Mouse (Mus musculus): ENCODE measurements around the gene Slc9a5. TPM values are rescaled to one million over a fixed set of nuclear protein-coding genes. Genes with fewer than 3 reads are reported as not detected.

The Slc9a5 gene
- total RNA-seq, 2 experiments from 2014 or later, result 4.0 to 4.2 TPM

DNA sequence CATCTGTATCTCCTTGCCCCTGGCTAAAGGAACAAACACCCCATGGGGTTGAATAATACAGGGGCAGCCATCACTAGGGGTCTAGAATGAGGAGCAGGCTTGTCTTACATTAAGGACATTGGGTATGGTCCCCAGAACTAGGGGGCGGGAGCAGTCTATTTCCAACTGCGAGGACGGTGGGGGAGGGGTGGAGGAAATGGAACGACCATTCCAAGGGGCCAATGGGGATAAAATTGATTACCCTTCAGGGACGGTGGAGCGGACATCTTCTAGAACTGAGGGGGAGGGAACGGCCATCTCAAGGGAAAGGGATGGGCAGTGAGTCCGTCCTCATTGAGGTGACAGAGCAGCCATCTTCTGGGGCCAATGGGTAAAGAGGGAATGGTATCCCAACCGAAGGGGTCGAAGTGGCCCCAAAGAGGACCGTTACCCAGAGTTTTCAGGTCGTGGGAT, 23.0 kb upstream of the Slc9a5 start:
- no peak for DNase-seq (ENCODE audit: low spot score in 2 of 2)

GRCm38 (mm10) chr8:105326141-105326672, 22.4 kb upstream of the Slc9a5 start, which contains the start of the genes Lrrc29 and Tmem208:
Gene Lrrc29, minus strand, starts transcription at chr8:105326278.
Gene Tmem208, plus strand, starts transcription at chr8:105326354.
- DNase-seq (ENCODE audit: low spot score in 2 of 2), result peak; percentile 94 to 98

- DNase-seq (ENCODE audit: low spot score in 2 of 2), result no peak
Observed at GRCm38 (mm10) chr8:105326968-105327367, 21.7 kb upstream of the Slc9a5 start.

DNA sequence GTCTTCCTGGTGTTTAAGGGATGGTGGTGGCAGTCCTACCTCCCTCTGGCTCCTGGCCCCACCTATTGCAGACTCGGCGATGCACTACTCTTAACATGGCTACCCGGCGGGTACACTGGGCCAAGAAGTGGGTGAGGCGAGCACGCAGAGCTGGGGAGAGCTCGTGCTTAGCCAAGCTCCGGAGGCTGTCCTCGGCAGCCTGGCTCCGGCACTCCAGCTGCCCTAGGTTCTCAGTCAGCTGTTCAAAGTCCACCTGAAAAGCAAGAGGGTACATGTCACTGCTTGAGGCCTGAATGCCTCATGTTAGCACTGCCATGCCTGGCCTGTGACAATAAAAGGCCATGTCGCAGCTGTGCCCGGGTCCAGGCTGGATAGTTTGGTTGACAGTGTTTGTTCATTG, 18.3 kb upstream of the Slc9a5 start:
- no peak for DNase-seq (ENCODE audit: low spot score in 2 of 2)

DNA sequence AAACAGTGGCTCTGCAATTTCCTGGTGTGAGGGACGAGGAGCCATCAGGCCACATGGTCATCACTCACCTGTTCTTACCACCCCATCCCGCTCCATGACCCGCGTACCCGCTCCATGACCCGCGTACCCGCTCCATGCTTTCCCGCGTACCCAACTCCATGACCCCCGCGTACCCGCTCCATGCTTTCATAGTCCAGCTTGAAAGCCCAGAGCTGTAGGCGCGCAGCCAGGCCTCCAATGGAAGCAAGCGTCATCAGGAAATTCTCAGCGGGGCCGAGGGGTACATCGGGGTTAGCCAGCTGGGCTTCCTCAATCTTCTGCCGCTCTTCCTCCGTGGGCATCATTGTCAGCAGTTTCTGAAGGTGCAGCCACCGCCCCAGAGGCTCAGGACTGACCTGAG, 17.2 kb upstream of the Slc9a5 start:
- no peak for DNase-seq (ENCODE audit: low spot score in 2 of 2)

GRCm38 (mm10) chr8:105331931-105332330, 16.7 kb upstream of the Slc9a5 start:
- DNase-seq (ENCODE audit: low spot score in 2 of 2), result no peak

- DNase-seq (ENCODE audit: low spot score in 2 of 2), result no peak
Observed at GRCm38 (mm10) chr8:105332523-105332922, 16.1 kb upstream of the Slc9a5 start.

- no peak for DNase-seq (ENCODE audit: low spot score in 2 of 2)
Observed at GRCm38 (mm10) chr8:105336373-105337130, 12.1 kb upstream of the Slc9a5 start.

- DNase-seq (ENCODE audit: low spot score in 2 of 2), result no peak
Observed at GRCm38 (mm10) chr8:105338992-105339391, 9.7 kb upstream of the Slc9a5 start.

DNA sequence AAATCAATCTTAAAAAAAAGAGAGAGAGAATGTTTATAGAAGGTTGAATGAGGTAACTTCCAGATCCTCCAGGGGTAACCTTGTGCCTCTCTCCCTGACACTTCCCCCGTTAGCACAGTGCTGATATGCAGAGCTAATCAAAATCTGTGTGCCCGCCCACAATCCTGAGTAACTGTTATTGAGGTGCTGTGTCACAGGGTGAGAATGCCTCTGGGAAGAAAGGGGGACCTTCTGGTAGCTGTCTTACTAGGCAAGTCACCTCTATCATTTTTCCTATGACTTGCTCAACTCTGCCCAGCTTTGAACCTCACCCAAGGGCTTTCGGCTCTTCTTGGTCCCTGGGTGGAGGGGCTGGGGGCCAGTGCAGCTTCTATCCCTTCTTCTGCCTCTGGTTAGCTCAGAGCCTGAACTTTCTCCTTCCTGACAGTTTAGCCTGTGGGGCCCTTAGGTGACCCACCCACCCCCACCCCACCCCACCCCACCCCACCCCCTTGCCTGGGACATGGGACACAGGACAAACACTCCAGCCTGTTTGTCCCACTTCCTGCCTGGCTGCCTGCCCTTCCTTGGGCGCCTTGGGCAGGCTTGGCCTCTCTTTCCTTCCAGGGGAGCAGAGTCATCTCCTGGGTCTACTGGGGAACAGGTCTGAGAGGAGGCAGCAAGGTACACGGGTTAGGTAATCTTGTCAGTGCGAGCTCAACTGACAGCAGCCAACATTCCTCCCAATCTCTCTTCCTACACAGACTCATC, 8.6 kb upstream of the Slc9a5 start:
- DNase-seq (ENCODE audit: low spot score in 2 of 2), result no peak

DNA sequence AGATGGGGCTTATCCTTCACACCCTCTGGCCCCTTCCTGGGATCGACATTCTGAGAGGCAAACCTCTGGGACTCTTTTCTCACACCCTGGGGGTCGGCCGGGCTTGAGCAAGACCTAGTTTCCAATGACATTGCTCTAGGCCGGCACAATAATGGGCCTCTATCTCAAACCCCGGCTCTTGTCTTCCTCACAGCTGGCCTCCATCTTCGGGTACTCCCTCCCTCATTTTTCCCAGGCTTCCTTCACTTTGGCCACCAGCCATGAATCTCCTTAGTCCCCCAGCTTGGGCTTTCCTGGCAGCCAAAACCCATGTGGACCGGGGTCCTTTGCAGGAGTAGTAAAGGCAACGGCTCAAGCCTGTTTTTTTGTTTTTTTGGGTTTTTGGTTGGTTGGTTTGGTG, 7.2 kb upstream of the Slc9a5 start:
- DNase-seq (ENCODE audit: low spot score in 2 of 2), result no peak

DNA sequence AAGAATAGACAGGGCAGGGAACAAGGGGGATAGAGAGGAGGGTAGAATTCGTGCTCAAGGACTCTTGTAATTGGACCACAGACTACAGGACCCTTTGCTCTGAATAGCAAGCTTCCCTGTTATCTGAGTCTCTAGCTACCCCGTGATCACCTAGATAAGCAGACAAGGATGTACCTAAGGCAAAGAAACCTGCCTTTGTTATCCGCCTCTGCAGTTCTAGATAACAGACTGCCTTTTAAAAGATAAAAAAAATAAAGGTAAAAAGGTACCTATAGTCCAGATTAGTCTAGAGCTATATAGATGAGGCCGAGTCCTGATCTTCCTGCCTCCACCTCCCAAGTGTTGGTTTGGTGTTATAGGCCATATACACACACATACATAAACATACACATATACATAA, 5.9 kb upstream of the Slc9a5 start:
- DNase-seq (ENCODE audit: low spot score in 2 of 2), result no peak

- no peak for DNase-seq (ENCODE audit: low spot score in 2 of 2)
Observed at GRCm38 (mm10) chr8:105343791-105344574, 4.7 kb upstream of the Slc9a5 start.

- no peak for DNase-seq (ENCODE audit: low spot score in 2 of 2)
Observed at GRCm38 (mm10) chr8:105345061-105345975, 3.3 kb upstream of the Slc9a5 start.

DNA sequence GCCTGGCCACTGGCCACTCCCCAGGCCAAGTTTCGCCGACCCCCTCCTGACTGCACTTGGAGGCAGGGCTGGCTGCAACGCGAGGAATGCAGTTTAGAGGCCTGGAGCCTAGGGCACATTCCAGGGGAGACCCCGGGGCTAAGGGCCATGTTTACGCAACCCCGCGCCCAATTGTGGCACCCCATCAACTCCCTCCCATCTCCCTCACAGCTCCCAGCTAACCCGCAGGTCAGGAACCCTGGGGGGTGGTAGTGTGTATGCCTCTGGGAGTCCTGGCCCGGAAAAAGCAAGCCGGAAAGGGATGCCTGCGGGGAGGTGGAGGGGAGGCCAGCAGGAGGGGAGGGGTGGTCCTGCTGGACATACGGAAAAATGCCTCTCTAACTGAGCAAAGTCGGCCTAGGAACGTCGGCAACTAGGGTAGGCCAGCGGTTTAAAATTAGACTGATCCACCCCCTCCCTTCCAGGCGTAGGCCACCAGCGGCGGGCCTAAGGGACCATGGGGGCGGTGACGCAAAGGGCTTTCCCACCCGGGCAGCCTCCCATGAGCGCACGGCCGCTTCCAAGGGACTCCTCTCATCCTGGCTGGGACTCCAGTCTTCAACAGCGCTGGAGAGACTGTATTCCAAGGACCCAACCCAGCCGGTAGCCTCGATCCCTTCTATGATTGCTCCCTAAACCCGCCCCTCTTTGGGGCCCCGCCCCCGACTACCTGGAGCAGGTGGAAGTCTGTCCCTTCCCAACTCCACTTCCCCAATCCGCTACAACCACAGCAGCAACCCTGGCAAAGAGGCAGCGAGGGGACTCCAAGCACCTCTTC, 1.8 kb upstream of the Slc9a5 start:
- DNase-seq (ENCODE audit: low spot score in 2 of 2), result peak; percentile 62 to 74

- peak; percentile 83 to 92 for DNase-seq (ENCODE audit: low spot score in 2 of 2)
Observed at GRCm38 (mm10) chr8:105347428-105348221, 1.0 kb upstream of the Slc9a5 start, which contains the start of gene Fhod1. Gene Fhod1, minus strand, starts transcription at chr8:105347953.

- DNase-seq (ENCODE audit: low spot score in 2 of 2), result no peak
Observed at GRCm38 (mm10) chr8:105349096-105349771, 591 bp downstream of the Slc9a5 start.

- no peak for DNase-seq (ENCODE audit: low spot score in 2 of 2)
Observed at GRCm38 (mm10) chr8:105350186-105350585, 1.5 kb downstream of the Slc9a5 start.

All from gastrocnemius, postnatal 4 days (tissue).